Mouse (Mus musculus): ENCODE results near the gene Eif1ad. TPM values are rescaled to one million over a fixed set of nuclear protein-coding genes. Genes with fewer than 3 reads are reported as not detected.

Eif1ad gene
- polyA plus RNA-seq, 1 experiment from 2014 or later: 49.1 TPM

DNA sequence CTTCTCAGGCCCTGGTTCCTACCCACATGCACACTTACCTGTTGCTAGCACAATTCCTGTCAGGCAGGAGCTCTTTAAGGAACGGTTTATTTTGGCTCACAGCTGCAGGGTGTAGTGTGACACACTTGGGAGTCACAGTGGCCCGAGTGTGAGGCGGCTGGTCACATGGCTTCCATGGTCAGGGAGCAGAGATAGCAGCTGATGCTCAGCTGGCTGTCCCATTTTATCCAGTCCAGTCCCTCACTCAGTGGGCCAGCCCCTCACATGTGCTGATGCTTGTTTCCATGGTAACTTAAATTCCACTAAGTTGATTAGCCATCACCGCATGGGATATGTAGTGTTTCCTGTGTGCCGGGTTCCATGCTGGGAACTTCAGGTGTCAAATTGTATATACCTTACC lies 45.4 kb downstream of the Eif1ad start:
- 60% methylated on average over 5 of the region's 5 CpGs for WGBS
- Histone ChIP-seq H3K27me3 (ENCODE audit: control insufficient read depth, insufficient read depth, low read length) (no peaks in the 10 kb centered on the region), H3K36me3 (ENCODE audit: control insufficient read depth, insufficient read depth, low read length) (peaks cover 2% of the 10 kb centered on the region; the same call in 1 of the 2 replicates), H3K9me3 (ENCODE audit: control insufficient read depth, low read length) (no peaks in the 10 kb centered on the region), H3K4me3 (ENCODE audit: low read depth, low read length) (no peak overlapping the region), H3K9ac (ENCODE audit: low read length) (no peak overlapping the region), H3K27ac (replicated peaks) (no peak overlapping the region), H3K4me1 (replicated peaks; ENCODE audit: control insufficient read depth, insufficient read depth) (no peaks in the 10 kb centered on the region), H3K4me2 (replicated peaks; ENCODE audit: low read depth) (no peak overlapping the region)
- ATAC-seq (ENCODE audit: low FRiP score, low TSS enrichment) (no peak), DNase-seq (ENCODE audit: low spot score) (no peak)
- no peak for TF ChIP-seq EP300 (optimal IDR thresholded peaks at IDR 0.05)
- no peak for TF ChIP-seq CTCF (IDR thresholded peaks at IDR 0.05; ENCODE audit: low read depth)

DNA sequence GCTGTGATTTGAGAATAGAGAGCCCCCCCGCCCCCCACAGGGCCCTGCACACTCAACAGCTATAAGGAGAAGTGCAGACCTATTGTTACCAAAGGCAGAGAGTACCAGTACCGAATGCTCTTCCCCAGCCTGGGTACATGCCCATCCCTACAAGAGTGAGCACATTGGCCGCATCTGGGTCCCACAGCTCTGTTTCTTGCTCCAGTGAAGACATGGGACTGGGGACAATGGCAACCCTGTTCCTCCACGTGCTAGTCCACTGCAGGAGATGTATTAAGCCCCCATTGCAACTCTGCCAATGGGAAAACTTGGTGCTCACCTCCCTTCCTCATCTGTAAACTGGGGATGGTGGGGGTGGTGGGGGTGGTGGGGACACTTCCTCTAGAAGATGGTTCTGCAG lies 47.3 kb downstream of the Eif1ad start:
- no peak overlapping the region for H3K4me2 ChIP-seq (replicated peaks; ENCODE audit: low read depth)
- TF ChIP-seq CTCF (IDR thresholded peaks at IDR 0.05; ENCODE audit: low read depth) (no peak), EP300 (optimal IDR thresholded peaks at IDR 0.05) (no peak)
- H3K27ac ChIP-seq (replicated peaks): no peak overlapping the region
- H3K9ac ChIP-seq (ENCODE audit: low read length): no peak overlapping the region
- no peaks in the 10 kb centered on the region for H3K27me3 ChIP-seq (ENCODE audit: control insufficient read depth, insufficient read depth, low read length)
- DNase-seq (ENCODE audit: low spot score): no peak
- H3K4me1 ChIP-seq (replicated peaks; ENCODE audit: control insufficient read depth, insufficient read depth): no peaks in the 10 kb centered on the region
- ATAC-seq (ENCODE audit: low FRiP score, low TSS enrichment): no peak
- H3K9me3 ChIP-seq (ENCODE audit: control insufficient read depth, low read length): no peaks in the 10 kb centered on the region
- peaks cover 1% of the 10 kb centered on the region; the same call in 1 of the 2 replicates for H3K36me3 ChIP-seq (ENCODE audit: control insufficient read depth, insufficient read depth, low read length)
- no peak overlapping the region for H3K4me3 ChIP-seq (ENCODE audit: low read depth, low read length)
- WGBS: 73% methylated on average over 4 of the region's 4 CpGs

GRCm38 (mm10) chr19:5414534-5414957 lies 48.0 kb downstream of the Eif1ad start:
- Histone ChIP-seq H3K4me2 (replicated peaks; ENCODE audit: low read depth) (no peak overlapping the region), H3K36me3 (ENCODE audit: control insufficient read depth, insufficient read depth, low read length) (no peaks in the 10 kb centered on the region), H3K4me1 (replicated peaks; ENCODE audit: control insufficient read depth, insufficient read depth) (no peaks in the 10 kb centered on the region), H3K9ac (ENCODE audit: low read length) (no peak overlapping the region), H3K27ac (replicated peaks) (no peak overlapping the region), H3K27me3 (ENCODE audit: control insufficient read depth, insufficient read depth, low read length) (no peaks in the 10 kb centered on the region), H3K9me3 (ENCODE audit: control insufficient read depth, low read length) (no peaks in the 10 kb centered on the region), H3K4me3 (ENCODE audit: low read depth, low read length) (no peak overlapping the region)
- ATAC-seq (ENCODE audit: low FRiP score, low TSS enrichment) (no peak), DNase-seq (ENCODE audit: low spot score) (no peak)
- WGBS: 56% methylated on average over 2 of the region's 2 CpGs
- no peak for TF ChIP-seq EP300 (optimal IDR thresholded peaks at IDR 0.05)
- TF ChIP-seq CTCF (IDR thresholded peaks at IDR 0.05; ENCODE audit: low read depth): no peak

DNA sequence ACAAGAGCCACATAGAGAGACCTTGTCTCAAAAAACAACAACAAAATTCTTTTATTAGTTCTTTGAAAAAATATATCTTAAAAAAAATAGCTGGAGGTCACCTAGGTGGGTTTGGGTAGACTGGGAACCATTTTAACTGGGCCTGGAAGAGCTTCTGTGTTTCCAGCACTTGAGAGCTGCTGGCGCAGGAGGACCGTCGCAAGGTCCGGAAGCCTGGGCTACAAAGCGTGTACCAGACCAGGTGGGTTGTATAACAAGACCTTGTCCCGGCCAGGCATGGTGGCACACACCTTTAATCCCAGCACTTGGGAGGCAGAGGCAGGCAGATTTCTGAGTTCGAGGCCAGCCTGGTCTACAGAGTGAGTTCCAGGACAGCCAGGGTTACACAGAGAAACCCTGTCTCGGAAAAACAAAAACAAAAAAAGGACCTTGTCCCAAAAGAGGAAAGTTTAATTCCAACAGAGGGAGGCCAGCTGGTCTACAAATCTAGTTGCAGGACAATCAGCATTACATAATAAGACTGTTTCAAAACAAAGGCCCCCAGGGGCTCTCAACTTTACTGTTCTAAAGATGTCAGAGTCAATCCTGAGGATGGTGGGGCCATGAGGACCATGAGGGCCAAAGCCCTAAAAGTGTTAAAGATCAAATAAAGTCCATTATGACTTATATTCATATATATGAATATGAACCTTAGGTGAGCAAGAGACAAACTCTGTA lies 52.4 kb downstream of the Eif1ad start:
- Histone ChIP-seq H3K36me3 (ENCODE audit: control insufficient read depth, insufficient read depth, low read length) (peaks cover 3% of the 10 kb centered on the region), H3K9ac (ENCODE audit: low read length) (no peak overlapping the region), H3K9me3 (ENCODE audit: control insufficient read depth, low read length) (no peaks in the 10 kb centered on the region), H3K4me1 (replicated peaks; ENCODE audit: control insufficient read depth, insufficient read depth) (peaks cover 4% of the 10 kb centered on the region; the same call in 1 of the 2 replicates), H3K27me3 (ENCODE audit: control insufficient read depth, insufficient read depth, low read length) (no peaks in the 10 kb centered on the region), H3K4me2 (replicated peaks; ENCODE audit: low read depth) (no peak overlapping the region), H3K4me3 (ENCODE audit: low read depth, low read length) (no peak overlapping the region), H3K27ac (replicated peaks) (no peak overlapping the region)
- DNase-seq (ENCODE audit: low spot score) (no peak), ATAC-seq (ENCODE audit: low FRiP score, low TSS enrichment) (no peak)
- no peak for TF ChIP-seq CTCF (IDR thresholded peaks at IDR 0.05; ENCODE audit: low read depth)
- no peak for TF ChIP-seq EP300 (optimal IDR thresholded peaks at IDR 0.05)
- 93% methylated on average over 8 of the region's 8 CpGs for WGBS

DNA sequence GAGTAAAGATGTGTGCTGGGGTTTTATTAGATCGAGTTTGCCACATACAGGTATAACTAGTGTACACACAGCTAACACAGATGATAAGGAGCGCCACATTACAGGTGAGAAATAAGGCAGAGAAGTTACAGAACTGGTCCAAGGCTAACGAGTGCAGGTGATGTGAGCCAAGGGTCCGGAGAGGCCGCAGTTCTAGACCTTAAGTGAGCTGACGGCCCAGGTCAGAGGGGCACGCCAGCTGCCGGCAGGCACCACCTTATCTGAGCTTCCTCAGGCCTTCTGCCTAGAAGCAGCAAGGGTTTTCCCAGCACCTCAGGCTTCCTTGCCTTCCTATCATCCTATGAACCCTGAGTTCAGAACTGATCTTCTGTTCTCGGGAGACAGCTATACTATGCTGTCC lies 53.1 kb downstream of the Eif1ad start:
- H3K36me3 ChIP-seq (ENCODE audit: control insufficient read depth, insufficient read depth, low read length): peaks cover 3% of the 10 kb centered on the region
- H3K9ac ChIP-seq (ENCODE audit: low read length): no peak overlapping the region
- ATAC-seq (ENCODE audit: low FRiP score, low TSS enrichment) (no peak), DNase-seq (ENCODE audit: low spot score) (no peak)
- no peaks in the 10 kb centered on the region for H3K9me3 ChIP-seq (ENCODE audit: control insufficient read depth, low read length)
- no peaks in the 10 kb centered on the region for H3K27me3 ChIP-seq (ENCODE audit: control insufficient read depth, insufficient read depth, low read length)
- no peak overlapping the region for H3K4me2 ChIP-seq (replicated peaks; ENCODE audit: low read depth)
- no peak overlapping the region for H3K27ac ChIP-seq (replicated peaks)
- no peak overlapping the region for H3K4me3 ChIP-seq (ENCODE audit: low read depth, low read length)
- WGBS: 86% methylated on average over 9 of the region's 9 CpGs
- peaks cover 4% of the 10 kb centered on the region; the same call in 1 of the 2 replicates for H3K4me1 ChIP-seq (replicated peaks; ENCODE audit: control insufficient read depth, insufficient read depth)
- TF ChIP-seq CTCF (IDR thresholded peaks at IDR 0.05; ENCODE audit: low read depth): no peak
- no peak for TF ChIP-seq EP300 (optimal IDR thresholded peaks at IDR 0.05)

GRCm38 (mm10) chr19:5420579-5420978 lies 54.0 kb downstream of the Eif1ad start:
- WGBS: 89% methylated on average over 6 of the region's 6 CpGs
- ATAC-seq (ENCODE audit: low FRiP score, low TSS enrichment): no peak
- H3K27ac ChIP-seq (replicated peaks): no peak overlapping the region

More at GRCm38 (mm10) chr19:5420579-5420978, 54.0 kb downstream of the Eif1ad start:
- no peaks in the 10 kb centered on the region for H3K27me3 ChIP-seq (ENCODE audit: control insufficient read depth, insufficient read depth, low read length)
- no peak overlapping the region for H3K4me3 ChIP-seq (ENCODE audit: low read depth, low read length)
- H3K4me1 ChIP-seq (replicated peaks; ENCODE audit: control insufficient read depth, insufficient read depth): peaks cover 4% of the 10 kb centered on the region; the same call in 1 of the 2 replicates
- TF ChIP-seq EP300 (optimal IDR thresholded peaks at IDR 0.05): no peak
- TF ChIP-seq CTCF (IDR thresholded peaks at IDR 0.05; ENCODE audit: low read depth): no peak
- DNase-seq (ENCODE audit: low spot score): no peak
- H3K9ac ChIP-seq (ENCODE audit: low read length): no peak overlapping the region
- no peak overlapping the region for H3K4me2 ChIP-seq (replicated peaks; ENCODE audit: low read depth)
- peaks cover 3% of the 10 kb centered on the region for H3K36me3 ChIP-seq (ENCODE audit: control insufficient read depth, insufficient read depth, low read length)
- no peaks in the 10 kb centered on the region for H3K9me3 ChIP-seq (ENCODE audit: control insufficient read depth, low read length)

Other genes starting within 250 kb of the Eif1ad start
- gene Klc2, start 248.2 kb upstream of the Eif1ad start, polyA plus RNA-seq (2015; fragmentation: Nextera tagmentation; extraction: Ambion mirVana): 8.7 and 8.8 TPM in 2 replicates
- 4.6 and 6.7 TPM in 2 replicates for gene Pacs1, start 93.6 kb upstream of the Eif1ad start, polyA plus RNA-seq (2015; fragmentation: Nextera tagmentation; extraction: Ambion mirVana)
- gene Sf3b2, start 71.3 kb upstream of the Eif1ad start, polyA plus RNA-seq (2015; fragmentation: Nextera tagmentation; extraction: Ambion mirVana): 134 and 148 TPM in 2 replicates
- 0.51 and 0.53 TPM in 2 replicates for gene Gal3st3, start 68.4 kb upstream of the Eif1ad start, polyA plus RNA-seq (2015; fragmentation: Nextera tagmentation; extraction: Ambion mirVana)
- not detected in 2 replicates for gene Catsper1, start 31.0 kb upstream of the Eif1ad start, polyA plus RNA-seq (2015; fragmentation: Nextera tagmentation; extraction: Ambion mirVana)
- gene Cst6, start 17.2 kb upstream of the Eif1ad start, polyA plus RNA-seq (2015; fragmentation: Nextera tagmentation; extraction: Ambion mirVana): 281 and 316 TPM in 2 replicates
- gene Banf1, start 427 bp downstream of the Eif1ad start, polyA plus RNA-seq (2015; fragmentation: Nextera tagmentation; extraction: Ambion mirVana): 279 and 293 TPM in 2 replicates
- 30.9 and 34.1 TPM in 2 replicates for gene Sart1, start 22.0 kb downstream of the Eif1ad start, polyA plus RNA-seq (2015; fragmentation: Nextera tagmentation; extraction: Ambion mirVana)
- gene Tsga10ip, start 35.8 kb downstream of the Eif1ad start, polyA plus RNA-seq (2015; fragmentation: Nextera tagmentation; extraction: Ambion mirVana): 0.44 TPM in 1 of 2 replicates, not detected in the other
- gene Drap1, start 58.2 kb downstream of the Eif1ad start, polyA plus RNA-seq (2015; fragmentation: Nextera tagmentation; extraction: Ambion mirVana): 196 and 203 TPM in 2 replicates
- 36.5 and 38.6 TPM in 2 replicates for gene AI837181, start 58.4 kb downstream of the Eif1ad start, polyA plus RNA-seq (2015; fragmentation: Nextera tagmentation; extraction: Ambion mirVana)
- 0.16 and 0.33 TPM in 2 replicates for gene Fosl1, start 80.8 kb downstream of the Eif1ad start, polyA plus RNA-seq (2015; fragmentation: Nextera tagmentation; extraction: Ambion mirVana)
- 11.6 and 12.5 TPM in 2 replicates for gene Ccdc85b, start 91.2 kb downstream of the Eif1ad start, polyA plus RNA-seq (2015; fragmentation: Nextera tagmentation; extraction: Ambion mirVana)
- 103 and 111 TPM in 2 replicates for gene Fibp, start 93.9 kb downstream of the Eif1ad start, polyA plus RNA-seq (2015; fragmentation: Nextera tagmentation; extraction: Ambion mirVana)
- 0.29 and 0.50 TPM in 2 replicates for gene Ctsw, start 101.8 kb downstream of the Eif1ad start, polyA plus RNA-seq (2015; fragmentation: Nextera tagmentation; extraction: Ambion mirVana)
- gene Efemp2, start 107.2 kb downstream of the Eif1ad start, polyA plus RNA-seq (2015; fragmentation: Nextera tagmentation; extraction: Ambion mirVana): 59.7 and 67.0 TPM in 2 replicates
- gene Mus81, start 121.7 kb downstream of the Eif1ad start, polyA plus RNA-seq (2015; fragmentation: Nextera tagmentation; extraction: Ambion mirVana): 18.4 and 18.5 TPM in 2 replicates
- 1,281 and 1,389 TPM in 2 replicates for gene Cfl1, start 123.7 kb downstream of the Eif1ad start, polyA plus RNA-seq (2015; fragmentation: Nextera tagmentation; extraction: Ambion mirVana)
- not detected in 2 replicates for gene 1700020D05Rik, start 137.0 kb downstream of the Eif1ad start, polyA plus RNA-seq (2015; fragmentation: Nextera tagmentation; extraction: Ambion mirVana)
- 2.8 and 3.8 TPM in 2 replicates for gene Snx32, start 143.8 kb downstream of the Eif1ad start, polyA plus RNA-seq (2015; fragmentation: Nextera tagmentation; extraction: Ambion mirVana)
- gene Ovol1, start 193.9 kb downstream of the Eif1ad start, polyA plus RNA-seq (2015; fragmentation: Nextera tagmentation; extraction: Ambion mirVana): 26.6 and 28.2 TPM in 2 replicates
- gene Ap5b1, start 201.3 kb downstream of the Eif1ad start, polyA plus RNA-seq (2015; fragmentation: Nextera tagmentation; extraction: Ambion mirVana): 4.7 and 5.7 TPM in 2 replicates
- gene Rnaseh2c, start 235.1 kb downstream of the Eif1ad start, polyA plus RNA-seq (2015; fragmentation: Nextera tagmentation; extraction: Ambion mirVana): 57.3 and 64.7 TPM in 2 replicates
- 31.8 and 37.9 TPM in 2 replicates for gene Kat5, start 243.5 kb downstream of the Eif1ad start, polyA plus RNA-seq (2015; fragmentation: Nextera tagmentation; extraction: Ambion mirVana)